In the genomic region with DNA sequence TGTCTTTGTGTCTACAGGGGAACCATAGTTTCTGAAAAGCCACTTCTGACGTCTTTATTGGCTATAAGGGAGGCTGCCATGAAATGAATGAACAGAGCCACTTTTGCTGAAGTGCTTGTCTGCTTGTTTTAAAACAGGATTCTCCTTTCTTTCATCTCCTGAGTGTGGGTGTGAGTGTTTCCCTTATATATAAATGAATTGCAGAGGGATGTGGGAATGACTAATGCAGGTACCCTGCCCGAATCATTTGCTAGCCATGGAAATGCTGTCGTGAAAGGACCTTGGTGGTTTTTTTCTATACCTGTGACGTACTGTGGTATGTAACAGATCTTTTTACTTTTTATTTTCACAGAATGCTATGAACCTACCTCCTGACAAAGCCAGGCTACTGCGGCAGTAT, we compare ENCODE assay signal across 18 mouse cellular contexts.
DNase-seq lines count a peak whose midpoint lies in the region; ATAC-seq lines count a peak whose summit lies in the region.
"Had no signal": no experiment of that assay in that cellular context is flagged by ENCODE, and none has a peak within 500 bp of the region (broad histone marks: within the 10 kb centered on the region; RNA-seq: fewer than 3 reads in every experiment).

No protein-coding gene starts in this region.

- peak; percentile 66 for ATAC-seq in frontal cortex, adult (ENCODE audit: low TSS enrichment)
- ATAC-seq: activated CD4-positive, CD25-positive, alpha-beta regulatory T cell, adult 4 months; CD4-positive, CD25-positive, alpha-beta regulatory T cell, adult 4 months; Patski had no signal

- DNase-seq in frontal cortex, postnatal 10 days (ENCODE audit: low spot score in 2 of 2): no peak
- DNase-seq in brain, adult 2 months (ENCODE audit: low read depth, low spot score): peak; percentile 41
- DNase-seq in cerebellum, adult 9-10 months: no peak
- DNase-seq: adrenal gland, adult 2 months; adrenal gland, adult 8-10 months; adrenal gland, postnatal 10 days; adrenal gland, postnatal 14 days; adrenal gland, postnatal 25 days; adrenal gland, postnatal 36 days; B cell, adult 2 months; cerebellum, adult 11 months; cerebellum, adult 11-12 months; cerebellum, adult 18-20 months; cerebellum, adult 2 months had no signal
